Mouse (Mus musculus): ENCODE data around the gene Ngfr.

The Ngfr gene

DNA sequence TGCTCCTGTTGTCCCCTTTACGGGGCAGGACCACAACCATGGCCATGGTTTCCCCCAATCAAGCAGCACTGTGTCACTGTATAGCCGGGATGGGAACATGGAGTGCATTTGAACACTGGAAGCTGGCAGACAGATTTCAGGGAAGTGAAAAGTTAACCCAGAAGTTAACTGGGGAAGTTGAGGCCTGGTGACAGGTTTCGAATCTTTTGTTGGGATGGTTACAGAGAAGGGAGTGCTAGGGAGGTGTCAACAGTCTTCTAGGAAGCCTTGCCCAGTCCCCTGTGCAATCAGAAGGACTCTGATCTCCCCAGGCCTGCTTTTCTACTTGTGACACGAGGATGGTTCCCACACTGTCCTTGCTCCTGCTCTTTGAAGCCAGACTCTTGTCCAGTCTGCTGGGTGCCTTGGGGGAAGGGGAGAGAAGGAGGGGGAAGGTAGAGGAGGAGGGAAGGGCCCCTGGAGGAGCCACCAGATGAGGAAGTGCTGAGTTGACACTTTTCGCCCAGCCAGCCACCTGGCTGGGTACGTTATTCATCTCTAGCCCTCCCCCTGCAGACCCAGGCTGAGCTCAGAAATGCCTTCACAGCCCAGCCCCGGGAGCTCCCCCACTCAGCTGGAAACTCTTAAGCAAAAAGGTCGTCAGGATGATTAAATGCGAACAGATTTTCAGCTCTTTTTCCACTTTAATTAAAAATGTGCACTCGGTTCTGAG lies 8.1 kb upstream of the Ngfr start:
- no peak for DNase-seq (ENCODE audit: low spot score in 2 of 2)

DNA sequence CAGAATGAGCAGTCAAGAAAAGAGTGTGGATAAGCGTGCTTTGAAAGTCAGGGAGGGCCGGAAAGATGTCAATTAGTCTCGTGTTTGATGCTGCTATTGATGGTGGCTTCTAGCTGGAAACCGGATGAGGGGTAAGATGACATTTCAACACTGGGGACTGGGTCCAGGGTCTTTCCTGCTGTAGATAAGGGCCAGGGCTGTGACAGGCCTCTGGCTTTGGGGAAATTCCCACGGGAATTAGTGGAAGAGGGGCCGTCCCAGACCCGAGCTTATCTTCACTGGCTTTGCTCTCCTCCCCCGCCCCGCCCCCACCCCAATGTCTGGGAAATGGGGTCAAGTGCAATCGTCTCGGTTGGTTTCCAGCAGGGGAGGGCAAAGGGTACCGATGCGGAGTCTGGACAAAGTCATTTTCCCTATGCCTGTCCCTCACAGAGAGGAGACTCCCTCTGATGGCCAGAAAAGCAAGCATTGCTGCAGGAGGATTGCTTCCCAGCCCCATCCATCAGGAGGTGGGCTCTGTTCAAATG lies 7.2 kb upstream of the Ngfr start:
- DNase-seq (ENCODE audit: low spot score in 2 of 2) = no peak

DNA sequence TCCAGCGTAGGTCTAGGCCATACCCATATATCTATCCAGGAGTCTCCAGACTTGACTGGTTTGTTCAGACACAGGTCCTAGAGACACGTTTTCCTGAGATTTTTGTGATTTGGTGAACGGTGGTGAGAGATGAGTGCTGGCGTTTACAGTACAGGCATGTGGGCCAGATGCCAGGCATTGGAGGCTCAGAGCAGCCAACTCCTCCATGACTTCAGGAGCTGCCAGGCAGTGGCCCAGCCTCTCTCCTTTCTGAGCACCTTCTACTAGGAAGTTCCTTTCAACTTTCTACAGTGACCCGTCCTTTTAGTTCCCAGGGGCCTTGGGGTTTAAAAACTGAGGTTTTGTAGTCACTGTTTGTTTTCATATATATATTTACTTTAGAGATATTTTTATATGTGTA lies 6.0 kb upstream of the Ngfr start:
- no peak for DNase-seq (ENCODE audit: low spot score in 2 of 2)

DNA sequence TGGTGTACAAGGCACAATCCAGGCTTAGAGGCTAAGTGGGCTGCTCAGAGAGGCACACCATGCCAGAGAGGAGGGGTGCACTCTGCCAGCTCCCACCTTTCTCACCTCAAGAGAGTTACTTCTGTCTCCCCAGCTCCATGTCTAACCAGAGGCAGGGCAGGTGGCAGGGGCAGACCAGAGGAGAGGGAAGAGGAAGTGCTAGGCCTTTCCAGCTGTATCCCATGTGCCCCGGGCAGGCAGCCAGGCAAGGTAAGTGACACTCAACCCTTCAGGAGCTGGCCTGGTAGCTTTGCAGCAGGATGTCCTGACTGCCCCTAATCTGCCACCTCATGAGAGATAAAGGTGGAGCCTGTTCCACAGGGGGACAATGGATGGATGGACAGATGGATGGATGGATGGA lies 5.2 kb upstream of the Ngfr start:
- no peak for DNase-seq (ENCODE audit: low spot score in 2 of 2)

DNA sequence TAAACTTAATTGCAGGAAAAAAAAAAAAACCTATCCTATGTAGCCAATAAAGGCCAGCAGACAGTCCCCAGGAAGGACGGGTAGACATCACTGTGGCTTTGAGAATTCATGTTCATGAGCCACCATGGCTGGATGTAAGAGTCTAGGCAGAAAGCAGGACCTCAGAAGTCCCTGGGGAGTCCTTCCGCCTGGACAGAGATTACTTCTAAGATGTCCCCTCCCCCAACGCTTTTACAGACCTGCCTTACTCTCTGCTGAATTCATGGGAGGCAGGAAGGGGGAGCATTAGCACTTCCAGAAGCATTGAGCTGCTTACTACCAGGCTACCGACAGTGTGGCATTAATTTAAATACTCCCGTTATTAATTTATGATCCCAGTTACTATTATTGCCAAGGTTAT lies 1.7 kb upstream of the Ngfr start:
- no peak for DNase-seq (ENCODE audit: low spot score in 2 of 2)

DNA sequence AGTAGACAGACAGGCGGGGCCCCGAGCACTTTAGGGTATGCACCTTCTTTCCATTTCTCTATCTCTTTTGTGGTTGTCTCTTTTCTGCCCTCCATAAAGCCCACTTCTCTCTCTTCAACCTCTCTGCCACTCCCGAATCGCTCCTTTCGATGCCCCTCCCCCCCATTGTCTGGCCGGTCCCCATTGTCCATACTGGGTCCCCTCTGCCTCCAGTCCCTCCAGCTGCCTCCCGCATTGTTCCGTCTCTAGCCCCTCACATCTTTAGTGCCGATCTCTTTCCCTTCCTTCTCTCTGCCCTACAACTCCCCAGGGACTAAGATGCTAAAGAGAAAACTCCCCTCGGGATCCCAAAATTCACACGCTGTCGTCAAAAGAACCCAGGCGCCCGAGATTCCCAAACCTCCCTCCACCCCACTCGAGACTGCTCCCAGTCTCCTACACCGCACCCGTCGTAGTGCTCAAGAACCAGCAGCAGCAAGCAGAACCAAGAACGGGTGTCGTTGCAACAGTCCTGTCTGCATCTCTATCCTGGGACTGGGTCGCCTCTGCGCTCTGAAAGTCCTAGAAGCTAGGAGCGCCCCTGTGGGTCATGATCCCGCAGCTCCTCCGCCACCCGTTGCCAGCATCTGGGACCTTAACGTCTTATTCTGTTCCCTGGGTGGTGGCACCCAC lies 648 bp downstream of the Ngfr start:
- no peak for DNase-seq (ENCODE audit: low spot score in 2 of 2)

DNA sequence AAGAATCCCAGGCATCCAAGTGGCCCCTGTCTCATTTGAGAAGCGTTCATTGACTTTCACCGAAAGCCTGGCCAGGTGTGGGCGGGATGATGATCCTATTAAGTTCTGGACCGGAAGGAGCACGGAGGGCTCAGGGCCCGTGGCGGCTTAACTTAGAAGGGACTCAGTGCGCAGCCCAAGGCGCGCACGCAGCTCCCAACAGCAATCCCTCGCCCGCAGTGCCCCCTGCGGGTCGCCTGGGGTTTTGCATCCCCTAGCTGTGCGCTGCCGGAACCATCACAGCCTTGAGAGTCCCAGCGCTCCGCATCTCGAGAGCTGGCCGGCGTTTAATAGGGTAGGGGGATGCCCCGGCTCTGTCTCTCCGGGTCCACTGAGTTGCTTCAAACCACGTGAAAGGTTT lies 1.4 kb downstream of the Ngfr start:
- DNase-seq (ENCODE audit: low spot score in 2 of 2) = peak; percentile 63 to 82

DNA sequence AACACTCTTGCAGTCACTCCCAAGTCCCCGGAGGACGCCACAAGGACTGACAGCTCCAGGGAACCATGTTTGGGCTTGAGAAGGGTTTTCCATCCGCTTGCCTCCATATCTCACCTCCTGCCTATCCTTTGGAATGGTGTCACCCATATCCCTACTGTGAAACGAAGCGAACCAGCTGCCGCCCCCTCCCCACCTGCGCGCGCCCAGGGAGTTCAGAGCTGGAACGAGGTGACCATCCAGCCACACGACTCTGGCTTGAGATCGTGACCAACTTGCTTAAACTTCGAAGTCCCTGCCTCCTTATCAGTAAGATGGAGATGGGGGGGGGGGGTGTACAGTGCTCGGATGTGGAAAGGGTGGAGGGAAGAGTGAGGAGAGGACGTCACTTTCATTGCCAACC lies 1.9 kb downstream of the Ngfr start:
- no peak for DNase-seq (ENCODE audit: low spot score in 2 of 2)

DNA sequence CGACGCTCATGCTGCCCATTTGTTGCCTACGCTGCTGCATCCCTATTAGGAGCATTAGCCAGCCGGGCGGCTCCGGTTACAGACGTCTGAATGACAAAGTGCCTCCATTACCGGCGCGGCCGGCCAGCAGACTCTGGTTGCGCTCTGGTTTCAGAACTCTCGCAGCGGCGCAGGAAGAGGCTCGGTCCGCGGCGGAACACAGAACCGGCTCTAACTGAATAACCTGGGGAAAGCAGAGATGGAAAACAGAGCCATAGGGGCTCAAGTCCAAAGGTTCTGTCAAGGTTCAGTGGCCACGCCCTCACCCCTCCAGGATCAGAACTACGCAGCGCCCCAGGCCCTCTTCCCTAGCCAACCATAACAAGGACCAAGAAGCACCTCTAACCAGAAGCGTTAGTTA lies 2.3 kb downstream of the Ngfr start:
- no peak for DNase-seq (ENCODE audit: low spot score in 2 of 2)

DNA sequence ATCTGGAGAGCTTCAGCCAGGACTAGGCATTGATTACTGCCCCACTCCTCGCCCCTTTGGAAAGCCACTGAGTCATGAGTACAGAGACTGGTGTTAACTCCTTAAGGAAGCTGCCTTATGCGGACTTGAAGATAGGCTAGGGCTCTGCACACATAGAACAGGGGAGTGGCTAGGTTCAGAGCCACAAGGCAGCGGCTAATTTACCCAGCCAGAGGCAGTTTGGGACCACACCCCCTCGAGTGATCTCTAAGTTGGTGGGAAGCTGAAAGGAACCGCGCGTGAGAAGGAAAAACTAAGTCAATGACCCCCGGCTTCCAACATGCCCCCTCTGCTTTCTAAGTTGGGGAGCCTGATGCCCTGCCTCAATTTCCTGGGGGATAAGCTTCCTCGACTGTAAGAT lies 2.9 kb downstream of the Ngfr start:
- no peak for DNase-seq (ENCODE audit: low spot score in 2 of 2)

DNA sequence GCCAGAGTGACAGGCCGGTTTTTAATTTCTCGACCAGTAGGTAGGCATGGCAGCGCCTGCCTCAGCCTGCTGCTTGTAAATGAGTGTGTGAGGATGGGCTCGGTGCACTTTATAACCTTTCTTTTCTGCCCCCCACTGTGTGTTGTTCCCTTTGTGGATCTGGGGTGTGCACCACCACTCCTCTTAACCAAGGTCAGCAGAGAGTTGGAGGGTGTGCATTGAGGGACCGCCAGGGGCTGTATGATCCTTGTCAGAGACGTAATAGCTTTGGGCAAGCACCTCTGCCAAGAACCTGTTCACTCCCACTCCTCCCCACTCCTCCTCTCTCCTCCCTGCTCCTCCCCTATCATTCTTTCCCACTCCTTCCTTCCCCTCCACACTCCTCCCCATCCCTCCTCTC lies 4.1 kb downstream of the Ngfr start:
- no peak for DNase-seq (ENCODE audit: low spot score in 2 of 2)

DNA sequence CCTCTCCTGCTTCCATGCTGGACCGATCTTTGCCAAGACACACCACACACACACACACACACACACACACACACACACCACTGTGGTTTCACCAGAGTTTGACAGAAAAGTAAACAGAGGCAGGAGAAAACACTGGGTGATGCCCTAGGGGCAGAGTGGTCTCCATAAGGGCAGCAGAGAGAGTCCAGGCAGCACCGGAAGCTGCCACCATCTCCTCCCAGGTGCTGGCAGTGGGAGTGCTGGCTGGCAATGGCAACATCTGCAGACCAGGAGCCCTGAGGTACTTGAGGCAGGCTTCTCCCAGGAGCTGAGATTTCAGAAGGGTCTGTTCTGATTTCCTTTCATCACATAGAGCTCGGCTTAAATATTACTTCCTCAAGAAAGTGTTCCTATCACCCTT lies 5.3 kb downstream of the Ngfr start:
- DNase-seq (ENCODE audit: low spot score in 2 of 2) = no peak

DNA sequence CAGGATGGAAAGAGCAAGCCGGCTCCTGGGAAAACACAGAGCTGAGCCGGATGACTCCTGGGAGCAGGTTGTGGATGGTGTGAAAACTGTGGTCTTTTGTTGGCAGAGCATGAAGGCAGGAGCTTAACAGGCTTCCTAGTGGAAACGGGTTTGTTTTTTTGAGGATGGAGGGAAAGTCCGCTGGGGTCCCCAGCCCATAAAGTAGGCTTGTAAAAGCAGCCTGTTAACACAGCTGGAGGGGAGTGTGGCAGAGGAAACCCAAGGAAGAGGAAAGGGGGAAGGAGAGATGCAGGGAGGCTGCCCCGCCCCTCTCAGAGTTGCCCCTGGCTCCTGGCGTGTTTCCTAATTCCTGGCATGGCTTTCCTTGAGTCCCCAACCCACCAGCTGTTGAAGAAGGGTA lies 8.1 kb downstream of the Ngfr start:
- no peak for DNase-seq (ENCODE audit: low spot score in 2 of 2)

DNA sequence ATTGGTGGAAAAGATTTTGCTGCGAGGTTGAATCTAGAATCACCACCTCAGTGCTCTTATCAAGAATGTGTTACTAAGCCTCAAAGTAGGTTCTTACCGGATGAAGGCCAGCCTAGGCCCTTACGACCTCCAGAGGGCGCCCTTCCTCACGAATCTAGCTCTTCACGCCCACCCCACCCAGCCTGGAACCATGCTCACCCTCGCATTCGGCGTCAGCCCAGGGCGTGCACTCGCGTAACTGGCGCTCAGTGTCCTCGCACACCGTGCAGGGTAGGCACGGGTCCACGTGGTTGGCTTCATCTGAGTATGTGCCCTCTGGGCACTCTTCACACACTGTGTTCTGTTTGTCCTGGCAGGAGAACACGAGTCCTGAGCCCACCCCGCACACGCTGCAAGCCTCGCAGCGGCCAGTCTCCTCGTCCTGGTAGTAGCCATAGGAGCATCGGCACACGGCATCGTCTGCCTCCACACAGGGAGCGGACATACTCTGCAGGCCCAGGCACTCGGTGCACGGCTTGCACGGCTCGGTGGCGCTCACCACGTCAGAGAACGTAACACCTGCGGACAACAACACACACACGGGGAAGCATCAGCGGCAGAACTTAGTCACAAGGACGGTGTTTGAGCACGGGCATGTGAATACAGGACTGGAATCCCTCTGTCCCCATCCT lies 9.6 kb downstream of the Ngfr start:
- DNase-seq (ENCODE audit: low spot score in 2 of 2) = no peak

DNA sequence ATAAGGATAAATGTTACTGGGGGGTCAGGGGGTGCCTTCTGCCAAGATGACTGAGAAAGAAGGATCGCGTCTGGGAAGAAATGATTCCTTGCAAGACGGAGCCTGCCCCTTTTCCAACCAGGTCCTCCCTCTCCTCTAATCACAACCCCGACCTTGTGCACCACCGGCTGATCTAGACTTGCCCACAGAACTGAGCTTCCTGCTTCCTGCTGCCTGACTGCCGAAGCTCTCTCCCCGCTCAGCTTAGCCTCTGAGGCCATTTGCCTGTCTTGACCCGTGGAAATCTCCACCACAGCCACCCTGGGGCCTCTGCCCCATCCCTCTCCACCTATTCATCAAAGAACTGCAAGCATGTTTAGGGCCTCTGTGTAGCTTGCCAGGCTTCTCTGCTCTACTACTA lies 11.2 kb downstream of the Ngfr start:
- peak in 1 of 2 experiments; percentile 44 for DNase-seq (ENCODE audit: low spot score in 2 of 2)

DNA sequence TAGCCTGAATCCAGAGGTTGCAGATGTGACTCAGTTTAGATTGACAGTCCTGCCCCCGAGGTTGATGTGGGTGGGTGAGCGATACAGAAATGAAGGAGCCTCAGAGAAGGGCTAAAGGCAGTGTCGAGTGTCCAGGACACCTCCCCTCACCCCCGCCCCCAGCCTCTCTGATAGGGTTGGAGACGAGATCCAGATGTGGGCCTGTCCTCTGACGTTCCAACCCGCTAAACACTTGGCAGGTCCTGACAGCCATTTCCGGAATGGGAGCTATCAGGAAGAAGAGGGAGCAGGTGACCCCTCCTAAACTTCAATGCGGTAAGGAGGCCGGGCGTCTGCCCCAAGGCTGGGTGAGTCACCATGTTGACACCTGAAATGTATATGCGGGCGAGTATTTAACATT lies 11.7 kb downstream of the Ngfr start:
- DNase-seq (ENCODE audit: low spot score in 2 of 2) = peak in 1 of 2 experiments; percentile 38

DNA sequence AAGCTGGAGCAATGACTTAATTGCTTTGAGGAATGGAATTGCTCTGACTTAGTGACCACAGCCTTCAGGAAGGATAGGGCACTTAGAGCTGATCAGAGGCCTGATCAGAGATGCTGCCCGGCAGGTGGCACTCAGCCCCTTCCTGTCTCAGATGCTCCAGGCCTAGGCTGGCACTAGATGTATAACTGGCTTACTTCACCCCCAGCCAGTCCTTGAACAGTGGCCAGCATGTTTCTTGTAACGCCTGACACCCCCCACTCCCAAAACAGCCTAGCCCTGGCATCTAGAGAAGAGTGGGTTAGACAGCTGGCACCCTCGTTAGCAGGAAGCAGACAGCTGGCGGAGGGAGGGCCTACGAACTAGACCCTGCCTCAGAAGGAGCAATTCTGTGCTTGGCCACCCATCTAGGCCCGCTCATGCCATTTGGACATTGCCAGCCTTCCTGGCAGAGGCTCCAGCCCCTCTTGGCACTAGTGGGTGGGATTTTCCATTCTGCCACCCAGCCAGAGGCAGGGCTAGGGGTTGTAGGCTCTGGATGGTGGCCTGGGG lies 12.7 kb downstream of the Ngfr start:
- no peak for DNase-seq (ENCODE audit: low spot score in 2 of 2)

DNA sequence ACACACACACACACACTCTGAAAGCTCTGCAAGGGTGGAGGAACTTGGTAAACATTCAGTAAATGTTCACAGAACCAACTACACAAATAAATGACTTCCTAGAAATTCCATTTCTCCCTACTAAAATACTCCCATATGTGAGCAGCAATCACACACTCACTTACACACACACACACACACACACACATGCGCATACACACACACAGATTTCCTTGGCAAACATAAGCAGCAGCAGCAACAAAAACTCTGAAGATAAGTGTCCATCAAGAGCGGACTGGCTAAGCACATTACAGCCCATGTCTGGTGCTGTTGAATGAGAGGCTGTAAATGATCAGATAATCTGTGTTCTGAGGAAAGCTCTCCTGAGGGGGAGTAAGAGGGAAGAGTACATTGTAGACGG lies 15.3 kb downstream of the Ngfr start:
- no peak for DNase-seq (ENCODE audit: low spot score in 2 of 2)

DNA sequence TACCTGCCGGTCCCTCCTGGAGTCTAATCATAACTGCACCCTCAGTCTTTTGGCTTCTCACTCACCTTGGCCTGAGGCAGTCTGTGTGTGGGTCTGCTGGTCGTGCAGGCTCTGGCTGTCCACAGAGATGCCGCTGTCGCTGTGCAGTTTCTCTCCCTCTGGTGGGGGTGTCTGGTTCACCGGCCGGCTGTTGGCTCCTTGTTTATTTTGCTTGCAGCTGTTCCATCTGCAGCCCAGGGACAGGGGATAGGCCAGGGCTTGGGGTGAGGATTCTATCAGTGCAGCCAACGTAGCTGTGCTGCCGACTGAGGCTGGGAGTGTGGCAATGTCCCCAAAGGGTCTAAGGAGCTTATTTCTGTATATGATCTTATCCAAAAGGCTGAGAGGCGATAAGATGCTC lies 15.8 kb downstream of the Ngfr start:
- no peak for DNase-seq (ENCODE audit: low spot score in 2 of 2)

DNA sequence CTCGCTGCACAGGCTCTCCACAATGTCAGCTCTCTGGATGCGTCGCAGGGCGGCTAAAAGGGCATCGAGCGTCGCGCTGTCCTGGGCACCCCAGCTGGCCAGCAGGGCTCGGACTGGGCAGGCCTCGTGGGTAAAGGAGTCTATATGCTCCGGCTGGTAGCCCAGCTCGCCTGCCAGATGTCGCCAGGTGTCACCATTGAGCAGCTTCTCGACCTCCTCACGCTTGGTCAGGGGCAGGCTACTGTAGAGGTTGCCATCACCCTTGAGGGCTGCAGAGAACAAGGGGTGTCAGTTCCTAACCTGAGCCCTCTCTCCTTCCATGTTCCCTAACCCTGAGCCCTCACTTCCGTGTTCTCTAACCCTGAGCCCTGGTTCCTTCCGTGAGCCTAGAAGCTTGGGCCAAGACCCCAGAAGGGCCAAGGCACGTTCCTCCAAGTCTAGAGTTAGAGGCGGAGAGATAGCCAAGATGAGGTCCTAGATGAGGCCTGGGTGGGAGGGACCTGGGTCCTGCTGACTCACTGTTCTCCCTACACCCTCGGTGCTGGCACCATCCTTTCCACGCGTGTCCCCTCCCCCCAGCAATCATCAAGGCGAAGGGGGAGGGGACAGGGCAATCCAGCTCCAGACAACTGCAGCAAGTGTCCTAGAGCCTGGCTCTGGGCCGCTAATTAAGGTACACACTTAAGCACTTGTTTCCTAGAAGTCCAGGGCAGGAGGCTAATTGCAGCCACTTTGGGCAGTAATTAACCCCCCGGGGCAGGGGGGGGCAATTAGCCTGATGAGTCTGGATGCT lies 16.5 kb downstream of the Ngfr start:
- no peak for DNase-seq (ENCODE audit: low spot score in 2 of 2)

DNA sequence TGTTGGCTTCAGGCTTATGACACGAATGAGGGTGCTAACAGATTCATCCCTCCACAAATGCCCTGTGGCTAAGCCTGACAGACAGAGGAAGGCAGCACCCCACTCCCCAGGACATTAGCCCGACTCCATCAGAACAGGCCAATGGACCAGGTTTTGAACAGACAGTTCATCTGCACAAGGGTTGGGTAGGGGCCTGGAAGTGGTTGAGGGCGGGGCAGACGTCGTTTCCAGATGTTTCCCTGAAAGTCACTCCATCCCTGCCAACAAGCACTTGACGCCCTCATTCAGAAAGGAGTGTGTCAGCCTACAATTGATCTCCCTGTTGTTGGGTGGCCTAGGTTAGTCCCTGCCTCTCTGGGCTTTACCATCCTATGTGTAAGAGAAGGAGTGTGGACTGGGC lies 17.6 kb downstream of the Ngfr start:
- no peak for DNase-seq (ENCODE audit: low spot score in 2 of 2)
